Mouse (Mus musculus): Measurements from ENCODE around the gene Pes1.

Gene Pes1

GRCm38 (mm10) chr11:3964416-3965172 lies 819 bp downstream of the Pes1 start:
- DNase-seq (ENCODE audit: low spot score): no peak

- DNase-seq (ENCODE audit: low spot score): no peak
Observed at GRCm38 (mm10) chr11:3969837-3970236, 6.1 kb downstream of the Pes1 start.

GRCm38 (mm10) chr11:3970361-3970760 lies 6.6 kb downstream of the Pes1 start:
- no peak for DNase-seq (ENCODE audit: low spot score)

- no peak for DNase-seq (ENCODE audit: low spot score)
Observed at GRCm38 (mm10) chr11:3973081-3973480, 9.3 kb downstream of the Pes1 start.

- DNase-seq (ENCODE audit: low spot score): no peak
Observed at GRCm38 (mm10) chr11:3974311-3974710, 10.5 kb downstream of the Pes1 start.

- no peak for DNase-seq (ENCODE audit: low spot score)
Observed at GRCm38 (mm10) chr11:3976678-3977077, 12.9 kb downstream of the Pes1 start, which contains the start of gene 4930556J24Rik. Gene 4930556J24Rik, minus strand, starts transcription at chr11:3976778.

GRCm38 (mm10) chr11:3978421-3978820 lies 14.6 kb downstream of the Pes1 start:
- no peak for DNase-seq (ENCODE audit: low spot score)

GRCm38 (mm10) chr11:3981536-3981935 lies 17.8 kb downstream of the Pes1 start:
- no peak for DNase-seq (ENCODE audit: low spot score)

GRCm38 (mm10) chr11:3982275-3983209 lies 18.8 kb downstream of the Pes1 start:
- no peak for DNase-seq (ENCODE audit: low spot score)

- DNase-seq (ENCODE audit: low spot score): no peak
Observed at GRCm38 (mm10) chr11:3983291-3983862, 19.6 kb downstream of the Pes1 start, which contains the start of gene Gal3st1. Gene Gal3st1, plus strand, starts transcription at chr11:3983636.

- DNase-seq (ENCODE audit: low spot score): no peak
Observed at GRCm38 (mm10) chr11:3983863-3984745, 20.3 kb downstream of the Pes1 start.

GRCm38 (mm10) chr11:3989748-3990147 lies 26.0 kb downstream of the Pes1 start:
- no peak for DNase-seq (ENCODE audit: low spot score)

GRCm38 (mm10) chr11:3993132-3993531 lies 29.4 kb downstream of the Pes1 start:
- no peak for DNase-seq (ENCODE audit: low spot score)

GRCm38 (mm10) chr11:3993914-3994313 lies 30.1 kb downstream of the Pes1 start:
- no peak for DNase-seq (ENCODE audit: low spot score)

- DNase-seq (ENCODE audit: low spot score): no peak
Observed at GRCm38 (mm10) chr11:3995511-3995910, 31.7 kb downstream of the Pes1 start.

GRCm38 (mm10) chr11:3996840-3997239 lies 33.1 kb downstream of the Pes1 start:
- DNase-seq (ENCODE audit: low spot score): no peak

- no peak for DNase-seq (ENCODE audit: low spot score)
Observed at GRCm38 (mm10) chr11:3997978-3998720, 34.4 kb downstream of the Pes1 start.

- DNase-seq (ENCODE audit: low spot score): no peak
Observed at GRCm38 (mm10) chr11:3999547-3999946, 35.8 kb downstream of the Pes1 start.

GRCm38 (mm10) chr11:4001603-4002002 lies 37.8 kb downstream of the Pes1 start:
- peak; percentile 56 for DNase-seq (ENCODE audit: low spot score)

- DNase-seq (ENCODE audit: low spot score): no peak
Observed at GRCm38 (mm10) chr11:4005220-4005805, 41.5 kb downstream of the Pes1 start.

Measured in ovary, postnatal 36 days (tissue).